Mouse (Mus musculus) activated CD4-positive, CD25-positive, alpha-beta regulatory T cell, adult 4 months (primary cell): ENCODE measurements at regions not wholly inside any gene's neighbourhood (a gene's known extent, or its start where the extent isn't known, plus 50 kb on each side); places are given as distances from the start of the nearest gene placed in this dataset.
A peak's percentile ranks its signal among the peaks of the same experiment; 100 is the strongest.

ENCODE experiments used
- ATAC-seq: one replicate; pipeline ENCODE4 v1.8.0; 2017

DNA sequence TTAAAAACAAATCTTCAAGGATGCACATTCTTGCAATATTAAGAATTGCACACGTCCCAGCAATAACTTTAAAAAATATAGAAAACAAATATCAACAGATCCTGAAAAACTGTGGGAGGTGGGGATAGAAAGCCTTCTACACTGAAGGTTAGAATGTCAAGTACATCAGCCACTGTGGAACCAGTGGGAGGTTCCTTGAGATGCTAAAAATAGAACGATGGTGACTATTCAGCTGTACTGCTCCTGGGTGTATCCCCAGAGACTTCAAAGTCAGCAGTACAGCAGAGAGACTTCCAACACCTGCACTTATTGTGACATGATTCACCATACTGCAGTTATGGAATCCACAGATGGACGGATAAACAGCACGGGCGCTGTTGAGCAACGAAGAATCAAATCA, 524.7 kb upstream of the Gm19410 start:
- ATAC-seq, result no peak

DNA sequence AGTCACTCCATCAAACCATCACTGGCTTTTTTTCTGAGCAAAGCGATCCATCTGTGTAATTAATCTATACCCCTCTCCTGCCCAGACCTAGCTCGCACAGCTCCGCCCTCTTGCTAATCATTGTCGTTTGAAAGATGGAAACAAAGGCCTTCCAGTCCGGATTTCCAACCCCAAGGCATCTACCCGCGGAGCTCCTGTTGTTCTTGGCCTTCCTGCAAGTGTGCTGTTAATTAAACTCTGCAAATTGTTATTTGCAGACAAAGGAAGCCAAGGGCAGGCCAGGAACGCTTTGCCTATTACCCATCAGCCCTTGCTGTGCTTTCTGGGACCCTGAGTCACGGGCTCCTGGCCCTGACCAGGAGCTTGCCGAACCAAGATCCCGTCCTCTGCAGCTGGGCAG, 522.0 kb upstream of the Gm19410 start:
- no peak for ATAC-seq

DNA sequence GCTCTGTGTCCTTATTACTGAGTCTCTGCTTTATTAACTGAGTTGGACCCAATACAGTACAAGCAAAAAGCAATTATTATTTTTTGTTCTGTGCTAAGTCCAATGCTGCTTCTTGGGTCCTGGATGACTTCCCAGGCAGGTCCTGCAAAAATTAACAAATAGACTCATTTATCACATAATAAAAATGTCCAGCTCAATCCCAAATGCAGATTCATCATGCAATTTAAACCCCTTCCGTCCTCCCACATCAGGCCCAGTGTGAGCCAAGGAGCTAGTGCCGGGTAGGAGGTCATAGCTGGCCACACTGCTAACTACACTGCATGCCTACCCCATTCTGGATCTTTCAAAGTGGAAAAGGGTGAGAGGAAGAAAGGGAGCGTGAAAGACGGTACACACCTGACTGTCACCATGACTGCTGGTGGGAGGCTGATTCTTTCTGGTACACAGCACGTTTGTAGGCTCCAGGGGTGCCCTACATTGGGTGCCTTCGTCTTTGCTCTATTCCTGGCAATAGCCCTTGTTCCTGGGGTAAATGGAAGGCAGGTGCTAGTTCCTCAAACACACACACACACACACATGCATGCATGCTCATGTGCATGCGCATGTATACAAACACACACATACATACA, 515.7 kb upstream of the Gm19410 start:
- ATAC-seq, result no peak

DNA sequence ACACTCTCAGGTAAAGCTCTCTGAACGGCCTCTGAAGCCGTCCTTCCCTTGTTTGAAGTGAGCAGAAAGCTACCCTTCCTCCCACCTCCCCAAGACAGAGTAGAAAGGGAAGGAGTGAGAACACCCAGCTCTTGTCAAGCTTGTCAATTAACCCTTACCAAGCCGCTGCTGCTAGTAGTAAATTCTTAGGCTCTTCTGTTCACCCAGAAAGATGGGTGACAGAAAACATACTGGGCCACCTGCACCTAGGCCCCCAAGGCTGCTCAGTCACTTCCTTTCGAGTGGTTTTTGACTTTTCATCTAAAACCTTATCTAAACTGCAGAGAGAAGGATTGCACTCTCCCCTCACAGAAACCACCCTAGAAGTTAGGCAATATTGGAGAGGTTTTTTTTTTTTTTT, 514.9 kb upstream of the Gm19410 start:
- ATAC-seq, result no peak

DNA sequence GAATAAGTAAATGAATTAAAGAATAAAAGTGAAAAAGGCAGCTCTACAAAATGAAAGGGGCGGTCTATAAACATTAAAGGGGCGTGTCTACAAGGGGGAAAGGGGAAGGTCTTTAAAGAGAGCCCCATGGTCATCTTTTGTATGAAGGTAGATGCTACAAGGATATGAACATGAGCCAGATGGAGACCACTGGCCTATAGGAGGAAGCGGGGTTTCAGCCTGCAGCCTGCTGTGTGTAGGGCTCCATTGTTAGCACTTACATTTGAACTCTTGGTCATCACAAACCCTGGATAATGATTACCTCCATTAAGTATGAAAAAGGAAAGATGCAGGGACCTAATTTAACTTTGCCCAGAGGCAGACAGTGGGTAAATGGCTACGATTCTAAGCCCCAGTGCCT, 511.6 kb upstream of the Gm19410 start:
- no peak for ATAC-seq

DNA sequence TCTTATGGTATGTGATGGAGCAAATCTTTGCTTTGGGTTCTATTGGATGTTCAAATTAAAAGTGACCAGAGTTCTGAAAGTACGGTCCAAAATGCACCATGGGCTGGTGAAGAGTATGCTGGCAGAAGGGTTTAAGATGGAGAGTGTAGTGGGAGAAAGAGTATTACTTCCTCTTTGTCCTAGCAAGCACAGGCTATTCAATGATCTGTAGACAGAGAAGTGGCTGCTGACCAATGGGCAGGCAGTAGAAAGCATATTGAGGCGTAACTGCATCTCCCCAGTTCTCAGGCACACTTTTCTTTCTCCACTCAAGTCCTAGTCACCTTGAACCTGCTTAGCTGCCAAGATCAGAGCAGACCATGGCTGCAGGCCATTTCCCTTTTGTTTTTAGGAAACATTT, 510.3 kb upstream of the Gm19410 start:
- no peak for ATAC-seq

DNA sequence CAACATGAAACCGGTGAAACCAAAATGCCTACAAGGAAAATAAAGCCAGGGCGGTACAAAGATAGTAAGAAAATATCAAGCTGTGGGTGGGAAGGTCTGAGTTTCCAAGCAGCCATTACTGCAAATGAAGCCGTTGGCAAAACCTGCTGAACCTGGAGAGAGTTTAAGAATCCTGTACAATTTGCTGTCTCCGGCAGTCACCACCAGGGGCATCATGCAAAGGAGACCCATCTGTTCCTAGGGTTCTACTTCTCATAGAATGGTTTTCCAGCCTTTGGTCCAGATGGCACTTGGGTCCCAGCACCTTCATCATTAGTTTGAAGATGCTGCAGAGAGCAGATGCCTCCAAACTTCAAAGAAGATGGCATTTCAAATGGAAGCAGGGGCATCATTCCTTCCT, 508.6 kb upstream of the Gm19410 start:
- no peak for ATAC-seq

DNA sequence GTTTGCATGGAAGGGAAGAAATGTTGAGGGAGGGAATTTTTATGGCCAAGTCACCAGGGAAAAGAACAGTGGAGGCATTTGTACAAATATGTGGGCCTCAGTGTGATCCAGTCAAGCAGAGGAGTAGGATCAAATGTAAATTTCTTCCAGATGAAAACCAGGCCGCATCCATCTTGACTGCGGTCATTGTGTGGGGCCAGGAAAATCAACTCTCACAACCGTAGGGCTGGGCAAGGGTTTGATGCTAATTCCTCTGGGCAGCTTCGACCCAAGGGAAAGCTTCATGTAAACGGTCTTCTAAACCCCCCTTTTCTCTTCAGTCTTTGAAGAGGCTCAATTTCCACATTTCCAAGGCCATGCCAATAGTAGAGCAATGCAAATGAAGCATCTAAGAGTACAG, 497.4 kb upstream of the Gm19410 start:
- ATAC-seq, result no peak

DNA sequence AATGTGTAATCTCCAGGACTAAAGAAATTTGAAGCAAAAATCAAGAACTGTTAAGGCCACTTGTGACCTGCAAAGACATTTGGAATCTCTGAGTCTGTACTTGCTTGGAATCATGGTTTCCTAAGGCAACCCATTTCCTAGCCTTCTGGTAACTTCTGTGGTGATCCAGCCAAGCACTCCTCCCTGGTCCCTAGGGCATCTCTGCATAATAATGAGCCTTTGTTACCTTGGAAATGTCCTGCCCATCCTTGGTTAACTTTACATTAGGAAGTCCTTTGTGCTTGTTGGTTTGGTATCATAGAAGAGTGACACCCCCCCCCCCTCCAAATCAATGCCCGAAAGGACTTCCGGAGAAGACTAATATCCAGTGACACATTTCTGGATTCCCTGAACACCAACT, 496.6 kb upstream of the Gm19410 start:
- ATAC-seq, result no peak

DNA sequence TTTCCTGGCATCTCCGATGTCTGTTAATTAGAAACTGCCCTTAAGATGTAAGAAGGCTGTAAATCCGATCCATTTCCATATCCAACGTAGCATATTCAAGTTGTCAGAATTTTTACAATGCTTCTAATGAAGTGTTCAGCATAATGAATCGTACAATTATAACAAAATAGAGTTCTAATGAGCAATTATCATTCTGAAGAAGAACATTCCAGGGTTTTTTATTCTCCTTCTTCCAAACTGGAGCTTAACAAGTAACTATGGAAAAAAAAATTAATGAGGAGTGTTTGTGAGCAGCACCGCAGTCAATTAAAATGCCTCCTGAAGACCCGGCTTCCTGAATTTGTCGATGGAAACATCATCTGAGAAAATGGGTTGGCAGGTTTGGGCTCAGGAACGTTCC, 489.6 kb upstream of the Gm19410 start:
- ATAC-seq, result no peak

DNA sequence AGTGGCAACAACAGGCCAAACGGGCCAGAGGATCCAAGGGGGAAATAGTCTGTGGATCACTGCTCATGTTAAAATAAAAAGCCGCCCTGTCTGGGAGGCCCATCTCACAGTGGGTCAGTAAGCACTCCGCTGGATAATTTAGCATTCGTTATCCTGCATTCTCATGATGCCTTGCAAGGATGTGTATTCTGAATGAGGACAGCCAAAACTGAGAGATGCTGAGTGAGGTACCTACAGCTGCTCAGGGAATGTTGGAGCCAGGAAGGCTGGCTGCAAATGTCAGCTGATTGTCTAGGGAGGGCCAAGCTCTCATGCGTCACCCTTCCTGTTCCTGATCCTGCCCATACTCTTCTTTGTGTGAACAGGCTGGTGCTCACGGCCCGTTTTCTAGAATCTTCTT, 489.1 kb upstream of the Gm19410 start:
- no peak for ATAC-seq

DNA sequence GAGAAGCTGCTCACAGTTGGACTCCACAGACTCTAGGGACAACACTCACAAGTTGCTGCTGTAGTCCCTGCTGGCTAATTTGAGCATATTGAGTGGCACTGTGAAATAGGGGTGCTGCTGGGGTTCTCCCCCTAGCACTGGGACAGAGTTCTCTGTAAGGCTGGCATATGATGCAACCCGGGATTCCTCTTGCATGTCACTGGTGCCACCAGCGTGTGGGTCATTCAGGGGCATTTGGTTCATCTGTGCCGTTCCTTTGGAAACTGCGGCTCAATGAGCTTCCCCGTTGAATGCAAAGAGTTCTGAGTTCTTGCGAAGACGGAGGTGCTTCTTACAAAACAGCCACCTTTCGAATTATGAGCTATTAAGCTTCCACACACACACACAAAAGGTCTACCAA, 486.6 kb upstream of the Gm19410 start:
- ATAC-seq, result no peak

DNA sequence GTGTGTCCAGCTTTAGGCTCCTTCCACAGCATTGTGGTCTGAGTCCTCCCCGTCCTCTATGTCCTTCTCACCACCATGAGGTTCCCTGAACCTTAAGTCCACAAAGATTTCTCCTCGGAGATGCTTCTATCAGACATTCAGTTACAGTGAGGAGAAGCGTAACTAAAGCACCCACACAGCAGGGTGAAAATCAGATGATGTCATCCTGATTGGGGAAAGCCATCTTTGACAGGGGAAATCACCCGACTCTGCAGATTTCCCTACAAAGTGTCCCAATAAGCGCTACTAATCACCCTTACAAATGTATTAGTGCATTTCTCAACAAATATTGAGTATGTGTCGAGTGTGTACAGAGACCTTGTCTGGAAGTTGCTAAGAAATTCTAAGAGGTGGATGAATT, 484.8 kb upstream of the Gm19410 start:
- ATAC-seq, result no peak

DNA sequence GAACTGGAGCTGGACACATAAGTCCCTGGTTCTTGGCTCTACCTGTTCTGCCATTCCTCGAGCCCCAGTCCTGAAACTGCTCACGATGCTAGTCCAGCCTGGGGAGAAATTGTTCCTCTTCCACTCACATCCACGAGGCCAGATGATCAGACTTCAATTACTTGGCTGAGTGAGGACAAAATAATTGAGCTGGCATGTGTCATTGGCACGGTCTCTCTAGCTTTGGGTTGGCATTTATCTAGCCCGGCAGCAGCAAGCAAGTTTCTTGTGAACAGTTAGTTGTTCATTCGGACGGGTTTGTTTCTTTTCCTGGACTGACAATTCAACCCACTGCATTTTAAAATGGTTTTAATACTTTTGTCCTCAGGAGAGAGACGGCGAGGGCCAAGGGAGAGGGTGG, 482.2 kb upstream of the Gm19410 start:
- no peak for ATAC-seq

DNA sequence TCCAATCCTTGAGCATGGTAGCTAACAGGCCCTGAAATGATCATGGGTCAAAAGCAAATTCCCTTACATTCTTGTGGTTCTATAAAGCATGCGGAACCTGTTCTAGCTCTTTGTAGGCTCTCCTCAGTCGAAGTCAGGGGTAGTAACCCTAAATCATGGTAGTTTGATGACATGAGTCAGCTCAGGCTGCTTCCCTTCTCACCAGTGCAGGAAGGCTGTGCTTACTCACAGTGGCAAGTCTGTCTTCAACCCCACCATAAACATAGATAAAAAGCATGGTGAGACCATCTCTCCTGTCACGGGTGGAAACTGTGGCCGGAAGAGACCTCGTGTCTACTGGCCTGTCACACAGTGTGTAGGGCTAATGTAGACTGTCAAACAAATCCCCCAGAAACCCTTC, 476.6 kb upstream of the Gm19410 start:
- no peak for ATAC-seq

DNA sequence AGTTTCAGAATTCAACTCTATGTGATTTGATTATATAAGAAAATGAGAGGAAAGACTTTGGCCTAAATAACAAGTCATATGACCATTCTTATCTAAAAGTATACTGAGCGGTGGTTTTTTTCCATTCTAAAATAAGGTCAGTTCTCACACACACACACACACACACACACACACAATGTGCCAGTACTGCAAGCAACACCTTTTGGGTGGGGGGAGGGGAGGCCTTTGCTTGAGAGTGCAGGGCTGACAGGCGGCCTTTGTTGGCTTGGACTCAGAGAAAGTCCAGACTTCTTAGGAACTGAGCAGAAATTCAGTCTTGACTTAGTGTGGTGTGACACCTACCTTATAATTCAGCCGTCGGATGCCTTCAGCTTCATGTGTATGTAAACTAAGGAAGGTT, 475.6 kb upstream of the Gm19410 start:
- no peak for ATAC-seq

DNA sequence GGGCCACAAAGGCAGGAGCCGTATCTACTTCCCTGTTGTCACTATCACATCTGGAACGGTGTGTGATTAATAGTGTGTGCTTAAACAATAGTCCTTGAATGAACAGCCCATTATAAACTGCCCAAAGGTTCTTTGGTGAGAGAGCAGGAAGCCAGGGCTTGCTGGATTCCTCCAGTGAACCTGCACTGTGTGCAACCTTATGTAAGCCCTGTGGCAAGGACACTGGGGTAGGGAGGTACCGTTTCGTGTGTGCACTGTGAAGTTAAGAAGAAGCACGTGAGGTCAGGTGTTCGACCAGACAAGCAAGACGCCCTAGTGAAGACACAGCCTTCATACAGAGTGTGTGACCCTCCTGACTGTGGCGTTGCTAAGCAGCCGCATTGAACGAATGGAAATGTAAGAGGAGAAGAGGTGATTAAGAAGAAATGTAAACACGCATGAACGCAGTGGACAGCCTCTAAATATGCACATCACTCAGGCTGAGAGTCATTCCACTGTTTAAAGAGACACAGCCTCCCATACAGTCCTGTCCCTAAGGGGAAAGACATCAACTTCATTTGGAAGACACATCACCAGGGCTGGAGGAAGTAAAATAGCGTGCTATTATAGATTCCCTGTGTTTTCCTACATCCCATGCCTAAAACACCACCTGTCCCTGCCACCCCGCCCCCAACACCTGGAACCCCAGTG, 472.0 kb upstream of the Gm19410 start:
- no peak for ATAC-seq

DNA sequence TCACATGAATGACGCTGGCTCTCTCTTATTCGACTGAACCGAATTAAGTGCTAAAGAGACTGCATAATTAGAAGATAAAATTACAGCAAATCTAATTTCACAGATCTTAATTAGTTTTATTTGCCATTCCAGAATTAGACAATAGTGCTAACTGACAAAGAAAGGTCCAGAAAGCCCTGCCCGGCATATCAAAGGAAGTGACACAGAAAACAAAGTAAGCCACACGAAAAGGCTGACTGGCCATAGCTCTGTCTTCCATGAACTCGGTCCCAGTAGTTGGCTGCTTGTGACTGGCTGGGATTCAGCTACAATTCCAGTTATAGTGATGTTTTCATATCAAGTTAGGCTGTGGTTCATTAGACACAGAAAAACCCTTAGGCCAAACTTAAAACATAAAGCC, 468.7 kb upstream of the Gm19410 start:
- ATAC-seq, result no peak

DNA sequence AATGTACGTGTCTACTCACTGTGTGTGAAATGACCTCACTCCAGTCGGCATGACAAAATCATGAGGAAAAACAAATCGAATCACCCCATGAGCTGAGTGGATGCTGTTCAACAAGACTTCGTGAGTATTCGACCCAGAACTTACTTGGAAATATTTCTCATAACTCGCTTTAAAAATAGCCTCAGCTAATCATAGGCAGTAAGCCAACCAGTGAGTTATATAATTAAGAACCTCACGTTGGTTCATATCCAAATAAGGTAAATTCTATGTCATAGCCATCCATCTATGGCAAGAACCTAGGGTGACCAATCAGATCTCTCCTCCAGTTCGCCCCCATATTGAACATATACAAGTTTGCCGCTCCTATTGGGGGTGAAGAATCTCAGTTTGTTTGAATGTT, 466.5 kb upstream of the Gm19410 start:
- ATAC-seq, result no peak

DNA sequence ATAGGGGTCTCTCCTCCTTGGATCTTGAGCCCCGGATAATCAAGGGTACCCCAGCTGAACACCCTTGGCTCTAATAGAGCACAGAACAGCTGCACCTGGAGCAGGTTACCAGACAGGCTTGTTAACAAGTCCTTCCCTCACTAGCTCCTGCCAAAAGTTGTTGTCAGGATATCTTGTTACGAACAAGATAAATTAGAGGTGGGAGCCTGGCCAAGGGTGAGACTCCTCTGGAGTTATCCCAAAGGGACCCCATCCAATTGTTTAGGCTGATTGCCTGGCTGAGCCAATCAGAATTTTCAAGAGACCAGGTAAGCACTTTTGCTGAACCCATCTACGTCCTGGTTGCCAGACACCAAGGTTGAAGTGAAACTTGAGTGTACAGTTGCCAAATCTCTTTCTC, 465.2 kb upstream of the Gm19410 start:
- no peak for ATAC-seq

DNA sequence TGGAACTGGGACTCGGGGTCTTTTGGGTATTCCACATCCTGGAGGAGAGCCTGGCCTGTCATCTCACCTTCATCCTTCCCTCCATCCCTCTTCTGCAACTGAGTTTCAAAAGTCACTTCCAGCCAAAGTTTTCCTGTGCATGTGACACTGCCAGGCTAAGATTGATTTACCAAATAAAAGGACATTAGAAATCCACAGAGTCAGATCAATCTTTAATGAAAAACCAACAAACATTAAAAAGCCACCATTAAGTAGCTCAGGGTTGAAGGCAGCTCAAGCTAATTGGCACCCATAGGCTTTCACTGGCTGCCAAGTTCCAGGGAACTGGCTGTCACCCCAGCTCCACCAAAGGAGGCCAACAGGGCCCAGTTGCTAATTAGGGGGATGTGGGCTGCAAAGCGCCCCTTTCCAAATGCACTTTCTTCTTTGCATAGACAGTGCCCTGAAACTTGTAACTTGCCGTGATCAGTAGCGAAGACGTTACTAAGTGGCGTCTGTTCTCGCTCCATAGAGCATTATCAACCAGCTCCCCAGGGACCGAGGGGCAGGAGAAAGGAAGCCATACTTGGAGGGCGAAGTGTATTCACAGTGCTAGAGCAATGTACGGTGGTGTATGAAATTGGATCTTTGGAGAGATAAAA, 464.6 kb upstream of the Gm19410 start:
- ATAC-seq, result no peak

DNA sequence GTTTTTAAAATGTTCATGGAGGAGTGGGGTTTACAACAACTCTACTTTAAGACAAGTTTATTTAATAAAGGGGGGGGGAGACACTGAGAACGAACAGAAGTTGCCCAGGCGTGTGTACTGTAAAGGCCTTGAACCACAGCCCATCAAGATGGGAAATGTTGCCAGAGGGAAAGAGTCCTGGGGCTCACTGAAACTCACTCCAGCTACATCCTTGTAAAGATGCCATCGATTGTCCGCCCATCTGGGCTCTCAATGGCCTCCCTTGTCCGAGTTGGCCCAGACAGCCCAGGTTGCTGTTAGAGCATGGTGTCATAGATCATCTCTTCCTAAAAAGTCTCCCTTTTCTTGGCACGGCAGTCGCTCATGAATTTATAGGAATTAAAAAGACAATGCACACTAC, 462.7 kb upstream of the Gm19410 start:
- ATAC-seq, result no peak

DNA sequence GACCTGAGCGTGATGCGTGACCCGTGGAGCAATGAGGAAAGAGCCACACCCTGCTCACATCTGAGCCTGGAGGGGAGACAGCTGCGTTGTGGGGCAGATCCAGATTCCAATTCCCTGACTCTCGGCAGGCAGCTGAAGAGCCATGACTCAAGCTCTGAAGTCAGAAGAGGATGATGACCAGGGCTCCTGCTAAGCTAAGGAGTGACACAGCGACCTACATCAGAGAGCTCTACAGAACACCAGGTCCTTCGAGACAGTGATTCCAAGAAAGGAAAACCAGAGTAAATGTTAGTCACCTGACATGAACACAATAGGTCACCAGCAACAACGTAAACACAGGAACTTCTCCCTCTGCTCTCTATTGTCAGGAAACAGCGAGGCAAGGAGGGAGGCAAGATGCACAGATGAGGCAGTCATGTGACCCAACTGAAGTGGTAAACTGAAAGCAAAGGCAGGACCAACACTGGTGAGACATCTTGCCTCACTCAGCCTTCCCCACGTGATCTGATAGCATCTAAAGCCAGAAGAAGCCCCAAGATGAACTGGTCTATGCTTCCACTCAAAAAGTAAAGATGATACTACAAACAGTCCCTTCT, 444.2 kb upstream of the Gm19410 start:
- peak; percentile 69 for ATAC-seq
